Mouse (Mus musculus): ENCODE measurements around the gene Cep295. TPM values are rescaled to one million over a fixed set of nuclear protein-coding genes. Genes with fewer than 3 reads are reported as not detected.

The Cep295 gene
- total and polyA plus RNA-seq, 3 experiments = 57.0 to 1,483 (median 73.3) TPM

DNA sequence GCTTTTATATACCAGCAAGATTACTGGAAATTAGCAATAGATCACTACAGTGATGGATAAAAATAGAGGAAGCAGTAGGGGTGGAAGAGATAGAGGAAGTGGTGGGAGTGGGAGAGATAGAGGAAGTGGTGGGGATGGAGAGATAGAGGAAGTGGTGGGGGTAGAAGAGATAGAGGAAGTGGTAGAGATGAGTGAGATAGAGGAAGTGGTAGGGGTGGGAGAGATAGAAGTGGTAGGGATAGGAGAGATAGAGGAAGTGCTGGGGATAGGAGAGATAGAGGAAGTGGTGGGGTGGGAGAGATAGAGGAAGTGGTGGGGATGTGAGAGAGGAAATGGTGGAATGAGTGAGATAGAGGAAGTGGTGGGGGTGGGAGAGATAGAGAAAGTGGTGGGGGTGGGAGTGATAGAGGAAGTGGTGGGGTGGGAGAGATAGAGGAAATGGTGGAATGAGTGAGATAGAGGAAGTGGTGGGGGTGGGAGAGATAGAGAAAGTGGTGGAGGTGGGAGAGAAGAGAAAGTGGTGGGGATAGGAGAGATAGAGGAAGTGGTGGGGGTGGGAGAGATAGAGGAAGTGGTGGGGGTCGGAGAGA, 37.9 kb upstream of the Cep295 start:
- TF ChIP-seq ELF1 (IDR thresholded peaks at IDR 0.05; ENCODE audit: low read depth, low read length) = peak; percentile 58; the same call in 1 of the 2 replicates
- peak; percentile 65; the same call in 1 of the 2 replicates for TF ChIP-seq GATA1 (IDR thresholded peaks at IDR 0.05; ENCODE audit: low read depth, low read length)
- peak; percentile 48; the same call in 1 of the 2 replicates for TF ChIP-seq RCOR1 (IDR thresholded peaks at IDR 0.05; ENCODE audit: low read depth, low read length)
- TF ChIP-seq EP300 (IDR thresholded peaks at IDR 0.05; ENCODE audit: low read depth in 1 of 2, low read length in 2 of 2) = peak; percentile 72 to 86
- TF ChIP-seq TAL1 (IDR thresholded peaks at IDR 0.05; ENCODE audit: low read length) = peak; percentile 67
- peak; percentile 18; the same call in 1 of the 2 replicates for TF ChIP-seq JUND (IDR thresholded peaks at IDR 0.05; ENCODE audit: low read depth, low read length)
- no peak for TF ChIP-seq CTCF (IDR thresholded peaks at IDR 0.05 in 2 of 3, conservative IDR thresholded peaks at IDR 0.05 in 1 of 3; ENCODE audit: control insufficient read depth in 1 of 3, insufficient read depth in 1 of 3, low read depth in 2 of 3, low read length in 3 of 3, poor library complexity in 1 of 3, severe bottlenecking in 1 of 3)
- no peak for TF ChIP-seq ZC3H11A (IDR thresholded peaks at IDR 0.05; ENCODE audit: low read depth, low read length)
- no peak for TF ChIP-seq CHD1 (IDR thresholded peaks at IDR 0.05; ENCODE audit: low read depth, low read length)
- 0 out of 2 replicates have a peak, but pooled peaks have one; percentile 45 for TF ChIP-seq ETS1 (IDR thresholded peaks at IDR 0.05; ENCODE audit: low read depth, low read length)
- TF ChIP-seq TCF12 (IDR thresholded peaks at IDR 0.05; ENCODE audit: low read depth, low read length) = peak; percentile 48
- TF ChIP-seq HCFC1 (IDR thresholded peaks at IDR 0.05; ENCODE audit: low read depth, low read length) = 0 out of 2 replicates have a peak, but pooled peaks have one; percentile 17
- TF ChIP-seq BHLHE40 (IDR thresholded peaks at IDR 0.05; ENCODE audit: borderline replicate concordance, low read depth, low read length) = no peak
- TF ChIP-seq SIN3A (IDR thresholded peaks at IDR 0.05; ENCODE audit: low read length) = no peak
- no peak for TF ChIP-seq MAX (IDR thresholded peaks at IDR 0.05; ENCODE audit: low read length)
- peak; percentile 65; the same call in 1 of the 2 replicates for TF ChIP-seq MAZ (IDR thresholded peaks at IDR 0.05; ENCODE audit: low read depth, low read length)
- Histone ChIP-seq H3K27ac (ENCODE audit: control insufficient read depth, low read depth, low read length) (peak overlapping the region; percentile 67), H3K36me3 (ENCODE audit: control insufficient read depth in 1 of 2, insufficient read depth in 2 of 2, low read length in 2 of 2) (no peaks in the 10 kb centered on the region), H3K4me1 (ENCODE audit: control insufficient read depth in 1 of 2, insufficient read depth in 2 of 2, low read length in 2 of 2) (no peaks in the 10 kb centered on the region), H3K9ac (ENCODE audit: control insufficient read depth, low read depth, low read length, poor library complexity, severe bottlenecking) (no peak overlapping the region), H3K4me3 (ENCODE audit: control insufficient read depth in 1 of 2, insufficient read depth in 1 of 2, low read depth in 2 of 2, low read length in 2 of 2) (no peak overlapping the region), H3K9me3 (replicated peaks; ENCODE audit: insufficient read depth, low read length) (no peaks in the 10 kb centered on the region), H3K79me2 (ENCODE audit: control insufficient read depth, insufficient read depth, low read length, poor library complexity) (no peaks in the 10 kb centered on the region), H3K27me3 (ENCODE audit: control insufficient read depth in 1 of 2, insufficient read depth in 2 of 2, low read length in 2 of 2) (no peaks in the 10 kb centered on the region)
- DNase-seq (ENCODE audit: low read depth, low spot score) = peak; percentile 83

DNA sequence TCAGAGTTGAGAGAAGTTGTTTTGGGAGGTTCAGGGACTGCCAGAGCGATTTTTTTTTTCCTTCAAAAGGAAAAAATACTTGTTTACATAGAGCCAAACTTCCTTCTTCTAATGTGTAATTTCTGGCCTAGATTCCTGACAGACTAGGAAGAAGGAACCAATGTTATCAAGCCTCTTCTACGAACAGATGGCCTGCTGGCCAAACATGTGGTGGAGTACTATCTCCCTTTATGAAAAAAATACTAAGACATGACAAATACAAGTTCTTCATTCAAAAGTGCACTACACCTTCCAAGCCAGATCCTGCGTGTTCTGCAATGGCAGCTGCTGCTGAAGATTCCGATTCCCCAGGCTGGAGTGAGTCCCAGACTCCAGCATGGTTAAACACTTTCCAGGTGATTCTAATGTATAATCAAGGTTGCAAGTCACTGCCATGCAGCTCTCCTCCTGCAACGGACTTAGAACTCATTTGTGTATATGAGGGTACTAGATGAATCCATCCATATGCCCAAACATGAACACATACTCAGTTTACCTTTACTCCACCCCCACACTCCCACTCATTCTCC, 29.6 kb upstream of the Cep295 start:
- no peak overlapping the region for H3K4me3 ChIP-seq (ENCODE audit: control insufficient read depth in 1 of 2, insufficient read depth in 1 of 2, low read depth in 2 of 2, low read length in 2 of 2)
- H3K79me2 ChIP-seq (ENCODE audit: control insufficient read depth, insufficient read depth, low read length, poor library complexity) = no peaks in the 10 kb centered on the region
- no peak overlapping the region for H3K9ac ChIP-seq (ENCODE audit: control insufficient read depth, low read depth, low read length, poor library complexity, severe bottlenecking)
- peaks cover 0 to 3% of the 10 kb centered on the region in 2 experiments; a peak in 1 of 4 replicates for H3K36me3 ChIP-seq (ENCODE audit: control insufficient read depth in 1 of 2, insufficient read depth in 2 of 2, low read length in 2 of 2)
- no peaks in the 10 kb centered on the region for H3K9me3 ChIP-seq (replicated peaks; ENCODE audit: insufficient read depth, low read length)
- DNase-seq (ENCODE audit: low read depth, low spot score) = peak; percentile 73
- peaks cover 0 to 3% of the 10 kb centered on the region in 2 experiments; a peak in 2 of 4 replicates for H3K4me1 ChIP-seq (ENCODE audit: control insufficient read depth in 1 of 2, insufficient read depth in 2 of 2, low read length in 2 of 2)
- no peak overlapping the region for H3K27ac ChIP-seq (ENCODE audit: control insufficient read depth, low read depth, low read length)
- no peaks in the 10 kb centered on the region for H3K27me3 ChIP-seq (ENCODE audit: control insufficient read depth in 1 of 2, insufficient read depth in 2 of 2, low read length in 2 of 2)
- no peak for TF ChIP-seq USF1 (IDR thresholded peaks at IDR 0.05; ENCODE audit: low read depth, low read length)
- TF ChIP-seq SMC3 (IDR thresholded peaks at IDR 0.05; ENCODE audit: low read depth, low read length) = no peak
- peak; percentile 64 for TF ChIP-seq TAL1 (IDR thresholded peaks at IDR 0.05; ENCODE audit: low read length)
- TF ChIP-seq POLR2AphosphoS2 (IDR thresholded peaks at IDR 0.05; ENCODE audit: low read length) = no peak
- TF ChIP-seq GABPA (IDR thresholded peaks at IDR 0.05; ENCODE audit: low read depth, low read length) = no peak
- TF ChIP-seq NRF1 (IDR thresholded peaks at IDR 0.05; ENCODE audit: insufficient read depth, low read depth, low read length, poor library complexity, severe bottlenecking) = no peak
- no peak for TF ChIP-seq BHLHE40 (IDR thresholded peaks at IDR 0.05; ENCODE audit: borderline replicate concordance, low read depth, low read length)
- TF ChIP-seq MYB (IDR thresholded peaks at IDR 0.05; ENCODE audit: low read depth, low read length) = no peak
- no peak for TF ChIP-seq NELFE (IDR thresholded peaks at IDR 0.05; ENCODE audit: low read depth, low read length)
- peak; percentile 79 to 89 for TF ChIP-seq EP300 (IDR thresholded peaks at IDR 0.05; ENCODE audit: low read depth in 1 of 2, low read length in 2 of 2)
- TF ChIP-seq ZKSCAN1 (IDR thresholded peaks at IDR 0.05; ENCODE audit: low read depth, low read length) = no peak
- TF ChIP-seq ETS1 (IDR thresholded peaks at IDR 0.05; ENCODE audit: low read depth, low read length) = peak; percentile 95
- no peak for TF ChIP-seq CTCF (IDR thresholded peaks at IDR 0.05 in 2 of 3, conservative IDR thresholded peaks at IDR 0.05 in 1 of 3; ENCODE audit: control insufficient read depth in 1 of 3, insufficient read depth in 1 of 3, low read depth in 2 of 3, low read length in 3 of 3, poor library complexity in 1 of 3, severe bottlenecking in 1 of 3)
- TF ChIP-seq ELF1 (IDR thresholded peaks at IDR 0.05; ENCODE audit: low read depth, low read length) = no peak; the same call in 1 of the 2 replicates
- TF ChIP-seq CHD2 (IDR thresholded peaks at IDR 0.05; ENCODE audit: low read length) = no peak
- TF ChIP-seq USF2 (IDR thresholded peaks at IDR 0.05; ENCODE audit: borderline replicate concordance in 1 of 2, insufficient read depth in 1 of 2, low read depth in 1 of 2, low read length in 2 of 2) = no peak
- TF ChIP-seq HCFC1 (IDR thresholded peaks at IDR 0.05; ENCODE audit: low read depth, low read length) = no peak
- TF ChIP-seq RAD21 (IDR thresholded peaks at IDR 0.05; ENCODE audit: low read depth, low read length) = no peak
- TF ChIP-seq ZMIZ1 (IDR thresholded peaks at IDR 0.05; ENCODE audit: low read depth, low read length) = no peak
- TF ChIP-seq MAZ (IDR thresholded peaks at IDR 0.05; ENCODE audit: low read depth, low read length) = no peak

Measured in MEL (cell line).